ENCODE assay signal across 16 mouse cellular contexts in the genomic region with DNA sequence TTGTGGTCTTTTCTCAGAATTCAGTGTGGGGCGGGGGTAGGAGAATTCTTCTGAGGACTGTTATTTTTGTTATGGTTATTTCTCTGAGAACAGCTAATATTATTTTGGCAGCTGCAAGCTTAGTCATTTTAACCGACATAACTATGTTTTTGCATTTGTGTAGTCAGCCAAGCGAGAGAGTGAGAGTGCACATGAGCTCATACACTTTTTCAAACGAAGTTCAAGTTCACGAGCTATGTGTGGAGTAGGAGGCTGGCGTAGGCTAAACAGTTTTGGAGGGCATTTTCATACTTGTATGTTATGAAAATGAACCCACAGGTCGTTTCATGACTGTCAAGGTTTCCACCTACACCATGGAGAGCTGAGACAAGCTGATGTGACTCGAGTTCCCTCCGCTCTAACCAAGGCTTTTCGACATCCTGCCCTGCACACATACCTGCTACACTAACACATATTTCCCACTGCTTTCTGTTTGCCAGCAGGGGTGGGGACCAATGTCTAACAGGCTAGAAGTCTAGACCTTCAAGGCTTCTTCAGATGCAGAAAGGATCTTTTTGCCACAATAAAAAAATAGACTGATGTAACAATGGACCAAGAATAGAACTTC. TPM values are rescaled to one million over a fixed set of nuclear protein-coding genes. Genes with fewer than 3 reads are reported as not detected.
DNase-seq lines count a peak whose midpoint lies in the region; ATAC-seq and TF ChIP-seq lines count a peak whose summit lies in the region.
"Had no signal": no experiment of that assay in that cellular context is flagged by ENCODE, and none has a peak within 500 bp of the region (broad histone marks: within the 10 kb centered on the region; RNA-seq: fewer than 3 reads in every experiment).

No protein-coding gene starts in this region.

- DNase-seq in heart, postnatal 0 days (ENCODE audit: low spot score), result no peak
- no peak for DNase-seq in heart, adult 9 months (ENCODE audit: low spot score in 2 of 2)
- peak; percentile 28 for DNase-seq in CD4-positive helper T cell, adult 2 months (ENCODE audit: low read depth, low spot score)
- DNase-seq in NIH3T3 (ENCODE audit: low read depth), result peak; percentile 22
- DNase-seq in hindbrain, embryonic 10.5 days (ENCODE audit: low spot score), result no peak
- no peak for DNase-seq in urinary bladder, adult 2 months (ENCODE audit: low spot score)

- 87% methylated on average over 10 of the region's 10 CpGs for WGBS in heart, postnatal 0 days
- WGBS in liver, embryonic 12.5 days (ENCODE audit: insufficient replicate concordance), result 80% methylated on average over 10 of the region's 10 CpGs
- WGBS in hindbrain, embryonic 10.5 days, result 93% methylated on average over 10 of the region's 10 CpGs

- no peak for TF ChIP-seq CTCF in heart, postnatal 0 days (IDR thresholded peaks at IDR 0.05; ENCODE audit: low read depth)

- no peaks in the 10 kb centered on the region for H3K27me3 ChIP-seq in heart, postnatal 0 days (ENCODE audit: control insufficient read depth, insufficient read depth, low read length)
- H3K27me3 ChIP-seq in liver, embryonic 12.5 days (replicated peaks), result no peaks in the 10 kb centered on the region
- H3K27me3 ChIP-seq in hindbrain, embryonic 10.5 days (ENCODE audit: insufficient read depth, poor library complexity, severe bottlenecking), result no peaks in the 10 kb centered on the region
- H3K27me3 ChIP-seq: embryonic facial prominence, embryonic 15.5 days; hindbrain, embryonic 12.5 days; liver, embryonic 15.5 days; lung, embryonic 15.5 days had no signal

- H3K27ac ChIP-seq in heart, postnatal 0 days (ENCODE audit: low read depth), result 0 out of 2 replicates have a peak overlapping the region, but pooled peaks have one; percentile 0
- H3K27ac ChIP-seq in liver, embryonic 12.5 days, result no peak overlapping the region
- H3K27ac ChIP-seq in hindbrain, embryonic 10.5 days, result no peak overlapping the region
- H3K27ac ChIP-seq: embryonic facial prominence, embryonic 10.5 days; hindbrain, postnatal 0 days; liver, embryonic 15.5 days had no signal

- no peaks in the 10 kb centered on the region for H3K9me3 ChIP-seq in heart, postnatal 0 days (replicated peaks; ENCODE audit: control insufficient read depth, low read length)
- H3K9me3 ChIP-seq in liver, embryonic 12.5 days (replicated peaks), result no peaks in the 10 kb centered on the region
- H3K9me3 ChIP-seq in hindbrain, embryonic 10.5 days, result no peaks in the 10 kb centered on the region
- H3K9me3 ChIP-seq: embryonic facial prominence, embryonic 10.5 days; embryonic facial prominence, embryonic 15.5 days; G1E; hindbrain, embryonic 12.5 days; liver, embryonic 15.5 days; lung, embryonic 15.5 days had no signal

- no peak overlapping the region for H3K4me2 ChIP-seq in heart, postnatal 0 days (ENCODE audit: low read depth, low read length)
- no peak overlapping the region for H3K4me2 ChIP-seq in liver, embryonic 12.5 days
- H3K4me2 ChIP-seq: embryonic facial prominence, embryonic 15.5 days; hindbrain, embryonic 12.5 days; liver, embryonic 15.5 days; lung, embryonic 15.5 days; midbrain, embryonic 11.5 days had no signal

- no peak for ATAC-seq in heart, postnatal 0 days (ENCODE audit: insufficient read depth, low read depth)
- ATAC-seq in inflammation-experienced regulatory T-cells, adult 6 months, result peak; percentile 63
- no peak for ATAC-seq in liver, embryonic 12.5 days

- H3K36me3 ChIP-seq in heart, postnatal 0 days (replicated peaks; ENCODE audit: control insufficient read depth, insufficient read depth, low read length), result peaks cover 15% of the 10 kb centered on the region
- peaks cover 33% of the 10 kb centered on the region for H3K36me3 ChIP-seq in liver, embryonic 12.5 days
- H3K36me3 ChIP-seq in hindbrain, embryonic 10.5 days, result peaks cover 44% of the 10 kb centered on the region

- H3K4me3 ChIP-seq in heart, postnatal 0 days (ENCODE audit: low read depth, low read length), result no peak overlapping the region
- no peak overlapping the region for H3K4me3 ChIP-seq in liver, embryonic 12.5 days
- no peak overlapping the region for H3K4me3 ChIP-seq in hindbrain, embryonic 10.5 days
- H3K4me3 ChIP-seq: embryonic facial prominence, embryonic 10.5 days; embryonic facial prominence, embryonic 15.5 days; hindbrain, embryonic 12.5 days; liver, embryonic 15.5 days; lung, embryonic 15.5 days had no signal

- TF ChIP-seq EP300 in heart, postnatal 0 days (IDR thresholded peaks at IDR 0.05; ENCODE audit: low read depth), result no peak

- H3K9ac ChIP-seq in heart, postnatal 0 days (replicated peaks; ENCODE audit: low read depth, low read length), result no peak overlapping the region
- no peak overlapping the region for H3K9ac ChIP-seq in liver, embryonic 12.5 days
- H3K9ac ChIP-seq: embryonic facial prominence, embryonic 15.5 days; hindbrain, embryonic 12.5 days; liver, embryonic 15.5 days; lung, embryonic 15.5 days had no signal

- H3K4me1 ChIP-seq in heart, postnatal 0 days (ENCODE audit: control insufficient read depth, insufficient read depth), result peaks cover 28% of the 10 kb centered on the region
- peaks cover 39% of the 10 kb centered on the region for H3K4me1 ChIP-seq in liver, embryonic 12.5 days
- peaks cover 51% of the 10 kb centered on the region for H3K4me1 ChIP-seq in hindbrain, embryonic 10.5 days (replicated peaks)

RNA-seq across cellular contexts. Expression of gene Klc1, which starts 9.8 kb away (rescaled TPM):
- total RNA-seq in heart, postnatal 0 days (2014; rRNA removed; ENCODE audit: low replicate concordance), result 82.7 and 129 TPM in 2 replicates
- polyA plus RNA-seq in heart, postnatal 0 days (2015; fragmentation: Nextera tagmentation; extraction: Ambion mirVana), result 86.8 and 90.9 TPM in 2 replicates
- polyA plus RNA-seq in inflammation-experienced regulatory T-cells, adult 6 months (2017; shearing (Covaris generic)), result 10 to 100 TPM; 17.9 to 19.7 (median 18.3) TPM
- polyA plus RNA-seq in liver, embryonic 12.5 days (2016; fragmentation: Nextera tagmentation; extraction: Ambion mirVana), result 35.6 TPM in 2 replicates
- polyA plus RNA-seq in hindbrain, embryonic 10.5 days (2016; fragmentation: Nextera tagmentation; extraction: Ambion mirVana), result 192 and 303 TPM in 2 replicates
- 96.5 and 122 TPM in 2 replicates for polyA plus RNA-seq in urinary bladder, adult 2 months (2012; rRNA removed)

RNA-seq across cellular contexts. Expression of gene Xrcc3, which starts 45.2 kb away (rescaled TPM):
- total RNA-seq in heart, postnatal 0 days (2014; rRNA removed; ENCODE audit: low replicate concordance), result 3.5 and 40.9 TPM in 2 replicates
- polyA plus RNA-seq in heart, postnatal 0 days (2015; fragmentation: Nextera tagmentation; extraction: Ambion mirVana), result 1.6 and 2.0 TPM in 2 replicates
- polyA plus RNA-seq in inflammation-experienced regulatory T-cells, adult 6 months (2017; shearing (Covaris generic)), result 1 to 10 TPM; 2.8 to 5.2 (median 4.1) TPM
- 7.7 and 8.2 TPM in 2 replicates for polyA plus RNA-seq in liver, embryonic 12.5 days (2016; fragmentation: Nextera tagmentation; extraction: Ambion mirVana)
- polyA plus RNA-seq in hindbrain, embryonic 10.5 days (2016; fragmentation: Nextera tagmentation; extraction: Ambion mirVana), result 13.2 and 15.1 TPM in 2 replicates
- 3.3 and 3.5 TPM in 2 replicates for polyA plus RNA-seq in urinary bladder, adult 2 months (2012; rRNA removed)

RNA-seq across cellular contexts. Expression of gene Zfyve21, which starts 45.5 kb away (rescaled TPM):
- 75.9 and 85.0 TPM in 2 replicates for total RNA-seq in heart, postnatal 0 days (2014; rRNA removed; ENCODE audit: low replicate concordance)
- polyA plus RNA-seq in heart, postnatal 0 days (2015; fragmentation: Nextera tagmentation; extraction: Ambion mirVana), result 91.1 and 106 TPM in 2 replicates
- 1 to 10 TPM; 3.5 to 6.8 (median 4.5) TPM for polyA plus RNA-seq in inflammation-experienced regulatory T-cells, adult 6 months (2017; shearing (Covaris generic))
- polyA plus RNA-seq in liver, embryonic 12.5 days (2016; fragmentation: Nextera tagmentation; extraction: Ambion mirVana), result 60.6 and 61.9 TPM in 2 replicates
- 71.5 and 75.4 TPM in 2 replicates for polyA plus RNA-seq in hindbrain, embryonic 10.5 days (2016; fragmentation: Nextera tagmentation; extraction: Ambion mirVana)
- 77.0 and 87.5 TPM in 2 replicates for polyA plus RNA-seq in urinary bladder, adult 2 months (2012; rRNA removed)

RNA-seq across cellular contexts. Expression of gene Apopt1, which starts 55.4 kb away (rescaled TPM):
- 18.5 and 50.7 TPM in 2 replicates for total RNA-seq in heart, postnatal 0 days (2014; rRNA removed; ENCODE audit: low replicate concordance)
- polyA plus RNA-seq in heart, postnatal 0 days (2015; fragmentation: Nextera tagmentation; extraction: Ambion mirVana), result 56.4 and 58.9 TPM in 2 replicates
- polyA plus RNA-seq in inflammation-experienced regulatory T-cells, adult 6 months (2017; shearing (Covaris generic)), result 10 to 100 TPM; 55.8 to 85.0 (median 74.3) TPM
- 36.3 and 36.5 TPM in 2 replicates for polyA plus RNA-seq in liver, embryonic 12.5 days (2016; fragmentation: Nextera tagmentation; extraction: Ambion mirVana)
- polyA plus RNA-seq in hindbrain, embryonic 10.5 days (2016; fragmentation: Nextera tagmentation; extraction: Ambion mirVana), result 55.3 and 59.2 TPM in 2 replicates
- polyA plus RNA-seq in urinary bladder, adult 2 months (2012; rRNA removed), result 47.1 and 50.6 TPM in 2 replicates

RNA-seq across cellular contexts. Expression of gene Bag5, which starts 55.4 kb away (rescaled TPM):
- 13.3 and 16.3 TPM in 2 replicates for total RNA-seq in heart, postnatal 0 days (2014; rRNA removed; ENCODE audit: low replicate concordance)
- polyA plus RNA-seq in heart, postnatal 0 days (2015; fragmentation: Nextera tagmentation; extraction: Ambion mirVana), result 32.4 and 34.7 TPM in 2 replicates
- polyA plus RNA-seq in inflammation-experienced regulatory T-cells, adult 6 months (2017; shearing (Covaris generic)), result 10 to 100 TPM; 22.0 to 40.1 (median 36.7) TPM
- polyA plus RNA-seq in liver, embryonic 12.5 days (2016; fragmentation: Nextera tagmentation; extraction: Ambion mirVana), result 28.4 and 28.5 TPM in 2 replicates
- 53.5 and 53.6 TPM in 2 replicates for polyA plus RNA-seq in hindbrain, embryonic 10.5 days (2016; fragmentation: Nextera tagmentation; extraction: Ambion mirVana)
- 30.4 and 32.8 TPM in 2 replicates for polyA plus RNA-seq in urinary bladder, adult 2 months (2012; rRNA removed)

Comparison
In these comparisons a context has a peak if more than half of its experiments do, and no peak if none do; other contexts are left out.
1. DNase-seq: peak in CD4-positive helper T cell, adult 2 months (single experiment) and NIH3T3 (single experiment); none in heart, postnatal 0 days (single experiment), heart, adult 9 months (0 of 2), hindbrain, embryonic 10.5 days (single experiment) and urinary bladder, adult 2 months (single experiment).